Mouse (Mus musculus): Measurements from ENCODE around the gene Vtcn1.

Vtcn1 gene

GRCm38 (mm10) chr3:100922506-100923375, 97.5 kb downstream of the Vtcn1 start:
- DNase-seq = no peak

GRCm38 (mm10) chr3:100924065-100924732, 98.9 kb downstream of the Vtcn1 start:
- no peak for DNase-seq

GRCm38 (mm10) chr3:100925176-100925575, 99.9 kb downstream of the Vtcn1 start:
- DNase-seq = no peak

- DNase-seq = no peak
Observed at GRCm38 (mm10) chr3:100931332-100932076, 106.2 kb downstream of the Vtcn1 start.

- peak in 1 of 2 experiments; percentile 29 for DNase-seq
Observed at GRCm38 (mm10) chr3:100932077-100932944, 107.1 kb downstream of the Vtcn1 start.

GRCm38 (mm10) chr3:100935521-100935920, 110.3 kb downstream of the Vtcn1 start:
- DNase-seq = no peak

- DNase-seq = no peak
Observed at GRCm38 (mm10) chr3:100936201-100936600, 110.9 kb downstream of the Vtcn1 start.

GRCm38 (mm10) chr3:100938211-100938610, 113.0 kb downstream of the Vtcn1 start:
- no peak for DNase-seq

GRCm38 (mm10) chr3:100940496-100941037, 115.3 kb downstream of the Vtcn1 start:
- no peak for DNase-seq
